Mouse (Mus musculus): ENCODE measurements around the gene Atxn7l3b. TPM values are rescaled to one million over a fixed set of nuclear protein-coding genes. Genes with fewer than 3 reads are reported as not detected.

Atxn7l3b gene
- total RNA-seq, 1 experiment: 40.1 TPM

- no peak overlapping the region for H3K4me3 ChIP-seq (ENCODE audit: insufficient read depth in 1 of 2, low read depth in 1 of 2, low read length in 2 of 2, poor library complexity in 1 of 2, severe bottlenecking in 1 of 2)
- no peak overlapping the region for H3K9ac ChIP-seq (ENCODE audit: insufficient read depth, low read depth, low read length, poor library complexity, severe bottlenecking)
- H3K9me3 ChIP-seq (ENCODE audit: control insufficient read depth, insufficient read depth, low read depth, low read length): no peaks in the 10 kb centered on the region
- H3K36me3 ChIP-seq (ENCODE audit: control insufficient read depth, insufficient read depth, low read length, poor library complexity, severe bottlenecking): peaks cover 9% of the 10 kb centered on the region
- TF ChIP-seq MAFK (IDR thresholded peaks at IDR 0.05; ENCODE audit: insufficient read depth, low read depth, low read length) (no peak), ZNF384 (IDR thresholded peaks at IDR 0.05; ENCODE audit: low read depth, low read length) (no peak), CHD2 (IDR thresholded peaks at IDR 0.05; ENCODE audit: low read depth, low read length) (no peak), ZC3H11A (IDR thresholded peaks at IDR 0.05; ENCODE audit: borderline replicate concordance, low read depth, low read length) (no peak), HCFC1 (IDR thresholded peaks at IDR 0.05; ENCODE audit: borderline replicate concordance, insufficient read depth, low read length) (no peak)
- DNase-seq (ENCODE audit: low read depth, low spot score): no peak
- peaks cover 0 to 5% of the 10 kb centered on the region in 2 experiments; a peak in 2 of 4 replicates for H3K4me1 ChIP-seq (ENCODE audit: control insufficient read depth in 2 of 2, insufficient read depth in 2 of 2, low read length in 2 of 2, poor library complexity in 1 of 2)
- H3K27ac ChIP-seq (ENCODE audit: insufficient read depth, low read depth, low read length, poor library complexity, severe bottlenecking): no peak overlapping the region
- in situ Hi-C loops (cut with MboI; ENCODE audit: low sequenced_read_pairs in 2 of 2, unreplicated experiment in 2 of 2): no loop called here
These were observed 1.8 kb downstream of the Atxn7l3b start for GRCm38 (mm10) chr10:112926961-112927360.

DNA sequence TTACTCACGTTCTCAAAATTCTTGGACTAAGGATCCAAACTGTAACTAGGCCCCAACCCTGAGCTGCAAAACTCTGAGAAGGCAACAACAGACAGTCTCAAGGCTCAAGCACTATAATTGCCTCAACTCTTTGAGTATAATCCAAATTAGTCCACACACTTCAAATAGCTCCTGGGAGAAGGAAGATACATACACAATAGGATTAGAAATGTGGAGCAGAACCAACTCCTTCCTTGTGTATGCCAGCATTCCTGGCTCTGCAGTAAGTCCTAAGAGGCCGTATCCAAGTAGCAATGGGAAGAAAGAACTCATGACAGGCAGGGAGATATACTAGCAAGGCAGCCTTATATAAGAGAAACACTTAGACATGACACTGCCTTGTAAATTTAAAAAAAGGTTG is 2.5 kb downstream of the Atxn7l3b start:
- DNase-seq (ENCODE audit: low read depth, low spot score): no peak
- Histone ChIP-seq H3K4me3 (ENCODE audit: insufficient read depth in 1 of 2, low read depth in 1 of 2, low read length in 2 of 2, poor library complexity in 1 of 2, severe bottlenecking in 1 of 2) (no peak overlapping the region), H3K4me1 (ENCODE audit: control insufficient read depth in 2 of 2, insufficient read depth in 2 of 2, low read length in 2 of 2, poor library complexity in 1 of 2) (peaks cover 0 to 5% of the 10 kb centered on the region in 2 experiments; a peak in 2 of 4 replicates), H3K9ac (ENCODE audit: insufficient read depth, low read depth, low read length, poor library complexity, severe bottlenecking) (no peak overlapping the region), H3K9me3 (ENCODE audit: control insufficient read depth, insufficient read depth, low read depth, low read length) (no peaks in the 10 kb centered on the region), H3K36me3 (ENCODE audit: control insufficient read depth, insufficient read depth, low read length, poor library complexity, severe bottlenecking) (peaks cover 9% of the 10 kb centered on the region), H3K27ac (ENCODE audit: insufficient read depth, low read depth, low read length, poor library complexity, severe bottlenecking) (no peak overlapping the region)
- in situ Hi-C loops (cut with MboI; ENCODE audit: low sequenced_read_pairs in 2 of 2, unreplicated experiment in 2 of 2): no loop called here
- TF ChIP-seq CHD2 (IDR thresholded peaks at IDR 0.05; ENCODE audit: low read depth, low read length) (no peak), MAFK (IDR thresholded peaks at IDR 0.05; ENCODE audit: insufficient read depth, low read depth, low read length) (no peak), ZC3H11A (IDR thresholded peaks at IDR 0.05; ENCODE audit: borderline replicate concordance, low read depth, low read length) (no peak), ZNF384 (IDR thresholded peaks at IDR 0.05; ENCODE audit: low read depth, low read length) (no peak), HCFC1 (IDR thresholded peaks at IDR 0.05; ENCODE audit: borderline replicate concordance, insufficient read depth, low read length) (no peak)

- Histone ChIP-seq H3K9me3 (ENCODE audit: control insufficient read depth, insufficient read depth, low read depth, low read length) (no peaks in the 10 kb centered on the region), H3K4me1 (ENCODE audit: control insufficient read depth in 2 of 2, insufficient read depth in 2 of 2, low read length in 2 of 2, poor library complexity in 1 of 2) (no peaks in the 10 kb centered on the region), H3K4me3 (ENCODE audit: insufficient read depth in 1 of 2, low read depth in 1 of 2, low read length in 2 of 2, poor library complexity in 1 of 2, severe bottlenecking in 1 of 2) (no peak overlapping the region), H3K9ac (ENCODE audit: insufficient read depth, low read depth, low read length, poor library complexity, severe bottlenecking) (no peak overlapping the region), H3K27ac (ENCODE audit: insufficient read depth, low read depth, low read length, poor library complexity, severe bottlenecking) (no peak overlapping the region), H3K36me3 (ENCODE audit: control insufficient read depth, insufficient read depth, low read length, poor library complexity, severe bottlenecking) (no peaks in the 10 kb centered on the region)
- in situ Hi-C loops (cut with MboI; ENCODE audit: low sequenced_read_pairs in 2 of 2, unreplicated experiment in 2 of 2): no loop called here
- no peak for TF ChIP-seq ZC3H11A (IDR thresholded peaks at IDR 0.05; ENCODE audit: borderline replicate concordance, low read depth, low read length)
- no peak for DNase-seq (ENCODE audit: low read depth, low spot score)
These were observed 12.1 kb downstream of the Atxn7l3b start for GRCm38 (mm10) chr10:112916575-112917190.

DNA sequence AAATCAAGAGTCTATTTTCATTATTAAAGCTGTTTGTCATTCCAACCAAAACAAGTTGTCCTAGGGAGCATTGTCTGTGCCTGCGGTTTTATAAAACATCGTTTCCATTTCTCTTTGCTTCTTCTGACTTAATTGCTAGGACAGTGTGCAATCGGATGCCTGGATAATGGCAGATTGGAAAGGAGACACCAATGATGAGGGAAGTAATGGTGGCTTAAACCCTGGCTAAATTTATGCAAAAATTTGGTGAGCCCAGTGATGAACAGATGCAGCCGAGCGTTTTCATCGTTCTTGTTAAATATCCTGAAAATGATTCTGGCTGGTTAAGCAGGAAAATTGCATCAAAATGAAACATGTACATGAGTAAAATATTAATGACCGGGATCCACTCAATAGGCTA is 28.6 kb downstream of the Atxn7l3b start:
- TF ChIP-seq CHD2 (IDR thresholded peaks at IDR 0.05; ENCODE audit: low read depth, low read length) (no peak), MAFK (IDR thresholded peaks at IDR 0.05; ENCODE audit: insufficient read depth, low read depth, low read length) (no peak)

GRCm38 (mm10) chr10:112899796-112900195 is 29.0 kb downstream of the Atxn7l3b start:
- no peak for DNase-seq (ENCODE audit: low read depth, low spot score)
- Histone ChIP-seq H3K36me3 (ENCODE audit: control insufficient read depth, insufficient read depth, low read length, poor library complexity, severe bottlenecking) (no peaks in the 10 kb centered on the region), H3K27ac (ENCODE audit: insufficient read depth, low read depth, low read length, poor library complexity, severe bottlenecking) (no peak overlapping the region), H3K4me3 (ENCODE audit: insufficient read depth in 1 of 2, low read depth in 1 of 2, low read length in 2 of 2, poor library complexity in 1 of 2, severe bottlenecking in 1 of 2) (no peak overlapping the region), H3K9ac (ENCODE audit: insufficient read depth, low read depth, low read length, poor library complexity, severe bottlenecking) (no peak overlapping the region), H3K9me3 (ENCODE audit: control insufficient read depth, insufficient read depth, low read depth, low read length) (no peaks in the 10 kb centered on the region), H3K4me1 (ENCODE audit: control insufficient read depth in 2 of 2, insufficient read depth in 2 of 2, low read length in 2 of 2, poor library complexity in 1 of 2) (no peaks in the 10 kb centered on the region)
- TF ChIP-seq ZC3H11A (IDR thresholded peaks at IDR 0.05; ENCODE audit: borderline replicate concordance, low read depth, low read length): no peak
- no peak for TF ChIP-seq CHD2 (IDR thresholded peaks at IDR 0.05; ENCODE audit: low read depth, low read length)
- TF ChIP-seq HCFC1 (IDR thresholded peaks at IDR 0.05; ENCODE audit: borderline replicate concordance, insufficient read depth, low read length): no peak
- no peak for TF ChIP-seq ZNF384 (IDR thresholded peaks at IDR 0.05; ENCODE audit: low read depth, low read length)
- no peak for TF ChIP-seq MAFK (IDR thresholded peaks at IDR 0.05; ENCODE audit: insufficient read depth, low read depth, low read length)
- in situ Hi-C loops (cut with MboI; ENCODE audit: low sequenced_read_pairs in 2 of 2, unreplicated experiment in 2 of 2): no loop called here

More for the DNA sequence above, 28.6 kb downstream of the Atxn7l3b start:
- in situ Hi-C loops (cut with MboI; ENCODE audit: low sequenced_read_pairs in 2 of 2, unreplicated experiment in 2 of 2): no loop called here
- DNase-seq (ENCODE audit: low read depth, low spot score): no peak
- Histone ChIP-seq H3K9me3 (ENCODE audit: control insufficient read depth, insufficient read depth, low read depth, low read length) (no peaks in the 10 kb centered on the region), H3K4me3 (ENCODE audit: insufficient read depth in 1 of 2, low read depth in 1 of 2, low read length in 2 of 2, poor library complexity in 1 of 2, severe bottlenecking in 1 of 2) (no peak overlapping the region), H3K27ac (ENCODE audit: insufficient read depth, low read depth, low read length, poor library complexity, severe bottlenecking) (no peak overlapping the region), H3K36me3 (ENCODE audit: control insufficient read depth, insufficient read depth, low read length, poor library complexity, severe bottlenecking) (no peaks in the 10 kb centered on the region), H3K4me1 (ENCODE audit: control insufficient read depth in 2 of 2, insufficient read depth in 2 of 2, low read length in 2 of 2, poor library complexity in 1 of 2) (no peaks in the 10 kb centered on the region), H3K9ac (ENCODE audit: insufficient read depth, low read depth, low read length, poor library complexity, severe bottlenecking) (no peak overlapping the region)
